Mouse (Mus musculus) forebrain, embryonic 15.5 days (tissue): ENCODE data around the gene 9530053A07Rik. TPM values are rescaled to one million over a fixed set of nuclear protein-coding genes. Genes with fewer than 3 reads are reported as not detected.

Experiments
- ATAC-seq: fragments of 200-750 bp; cut with Nextera tagmentation; replicated peaks from 2 replicates; pipeline ENCODE4 v1.8.0; 2017; ENCODE audit warnings: mild to moderate bottlenecking, moderate TSS enrichment, moderate library complexity
- H3K27ac ChIP-seq: fragments of 300-500 bp; sonication (generic); replicated peaks from 2 replicates; pipeline ENCODE4 v1.5.1; 2015; ENCODE audit warnings: mild to moderate bottlenecking, inconsistent platforms
- H3K27me3 ChIP-seq: fragments of 300-500 bp; sonication (generic); 2 replicates; pipeline ENCODE4 v1.6.1; 2015; ENCODE audit warnings: inconsistent platforms
- H3K36me3 ChIP-seq: fragments of 300-500 bp; sonication (generic); 2 replicates; pipeline ENCODE4 v1.6.1; 2015; ENCODE audit warnings: mild to moderate bottlenecking, inconsistent platforms
- H3K4me1 ChIP-seq: fragments of 300-500 bp; sonication (generic); 2 replicates; pipeline ENCODE4 v1.6.1; 2015; ENCODE audit warnings: inconsistent platforms
- H3K4me2 ChIP-seq: fragments of 300-500 bp; sonication (generic); replicated peaks from 2 replicates; pipeline ENCODE4 v1.6.1; 2015; ENCODE audit warnings: mild to moderate bottlenecking, inconsistent platforms
- H3K4me3 ChIP-seq: fragments of 300-500 bp; sonication (generic); 2 replicates; pipeline ENCODE4 v1.5.1; 2015; ENCODE audit warnings: mild to moderate bottlenecking, inconsistent platforms
- H3K9ac ChIP-seq: fragments of 300-500 bp; sonication (generic); replicated peaks from 2 replicates; pipeline ENCODE4 v1.6.1; 2015; ENCODE audit warnings: mild to moderate bottlenecking, inconsistent platforms
- H3K9me3 ChIP-seq: fragments of 300-500 bp; sonication (generic); 2 replicates; pipeline ENCODE4 v1.6.1; 2016; ENCODE audit warnings: inconsistent platforms
- WGBS: fragments of 180-500 bp; shearing (Covaris S2); methylation state at CpG from one replicate; pipeline ENCODE4 v1.1.7; 2015; ENCODE audit warnings: mixed read lengths; 5-methylcytosine and 5-hydroxymethylcytosine counted together
- polyA plus RNA-seq: library from polyadenylated mRNA; unstranded; fragments of >200 nt; fragmentation: Nextera tagmentation; extraction: Ambion mirVana; gene quantifications from 2 replicates; pipeline ENCODE4 v1.2.1, GENCODE M21; 2015

The 9530053A07Rik gene
- polyA plus RNA-seq, 1 experiment from 2014 or later: 0.11 TPM

DNA sequence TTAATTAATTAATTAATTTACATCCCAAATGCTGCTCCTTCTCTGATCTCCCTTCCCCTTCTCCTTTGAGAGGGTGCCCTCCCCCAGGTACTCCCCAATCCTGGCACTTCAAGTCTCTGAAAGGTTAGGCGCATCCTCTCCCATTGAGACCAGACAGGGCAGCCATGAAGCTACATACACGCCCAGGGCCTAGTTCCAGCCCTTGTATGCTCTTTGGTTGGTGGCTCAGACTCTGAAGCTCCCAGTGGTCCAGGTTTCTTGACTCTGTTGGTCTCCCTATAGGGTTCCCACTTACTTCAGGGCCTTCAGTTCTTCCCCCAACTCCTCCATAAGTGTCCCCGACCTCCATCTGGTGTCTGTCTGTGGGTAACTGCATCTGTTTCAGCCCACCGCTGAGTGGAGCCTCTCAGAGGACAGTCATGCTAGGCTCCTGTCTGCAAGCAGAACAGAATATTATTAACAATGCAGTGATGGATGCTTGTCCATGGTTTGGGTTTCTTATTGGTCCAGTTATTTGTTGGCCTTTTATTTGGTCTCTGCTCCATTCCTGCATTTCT lies 76.9 kb downstream of the 9530053A07Rik start:
- Histone ChIP-seq H3K9ac (no peak overlapping the region), H3K9me3 (no peaks in the 10 kb centered on the region), H3K4me3 (no peak overlapping the region), H3K4me2 (no peak overlapping the region), H3K36me3 (no peaks in the 10 kb centered on the region), H3K27ac (no peak overlapping the region), H3K4me1 (0 out of 2 replicates have a peak, but pooled peaks cover 5% of the 10 kb centered on the region), H3K27me3 (no peaks in the 10 kb centered on the region)
- 70% methylated on average over 4 of the region's 4 CpGs for WGBS
- no peak for ATAC-seq

DNA sequence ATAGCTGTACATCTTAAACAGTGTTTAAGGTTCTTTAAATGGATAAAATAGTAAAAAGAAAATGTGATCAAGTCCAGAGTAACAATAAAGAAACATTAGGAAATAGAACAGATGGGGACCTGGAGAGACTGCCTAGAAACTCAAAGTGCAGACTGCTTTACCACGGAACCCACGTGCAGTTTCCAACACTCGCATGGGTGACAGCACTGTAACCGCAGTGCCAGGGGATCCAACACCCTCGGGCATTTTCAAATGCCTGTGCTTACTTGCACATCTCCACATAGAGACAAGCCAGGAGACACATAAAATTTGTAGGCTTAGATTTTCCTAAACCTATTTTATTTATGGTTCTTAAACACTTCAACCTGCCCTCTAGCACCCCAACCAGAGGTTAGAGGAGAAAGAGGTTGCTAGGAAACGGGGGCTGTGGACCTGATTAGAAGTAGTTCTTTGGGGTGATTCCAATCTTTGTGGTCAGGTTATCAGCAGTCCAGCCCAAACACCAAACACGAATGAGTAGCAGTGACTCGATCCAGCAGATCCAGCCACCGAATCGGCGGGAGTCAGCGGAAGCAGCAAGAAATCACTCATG lies 79.2 kb downstream of the 9530053A07Rik start:
- H3K4me2 ChIP-seq: peak overlapping the region; percentile 54
- H3K27ac ChIP-seq: no peak overlapping the region
- no peak for ATAC-seq
- H3K9ac ChIP-seq: peak overlapping the region; percentile 35; the same call in 1 of the 2 replicates
- H3K36me3 ChIP-seq: no peaks in the 10 kb centered on the region
- peak overlapping the region; percentile 32 for H3K4me3 ChIP-seq
- 46% methylated on average over 12 of the region's 12 CpGs for WGBS
- H3K9me3 ChIP-seq: no peaks in the 10 kb centered on the region
- H3K4me1 ChIP-seq: 0 out of 2 replicates have a peak, but pooled peaks cover 5% of the 10 kb centered on the region
- H3K27me3 ChIP-seq: no peaks in the 10 kb centered on the region

DNA sequence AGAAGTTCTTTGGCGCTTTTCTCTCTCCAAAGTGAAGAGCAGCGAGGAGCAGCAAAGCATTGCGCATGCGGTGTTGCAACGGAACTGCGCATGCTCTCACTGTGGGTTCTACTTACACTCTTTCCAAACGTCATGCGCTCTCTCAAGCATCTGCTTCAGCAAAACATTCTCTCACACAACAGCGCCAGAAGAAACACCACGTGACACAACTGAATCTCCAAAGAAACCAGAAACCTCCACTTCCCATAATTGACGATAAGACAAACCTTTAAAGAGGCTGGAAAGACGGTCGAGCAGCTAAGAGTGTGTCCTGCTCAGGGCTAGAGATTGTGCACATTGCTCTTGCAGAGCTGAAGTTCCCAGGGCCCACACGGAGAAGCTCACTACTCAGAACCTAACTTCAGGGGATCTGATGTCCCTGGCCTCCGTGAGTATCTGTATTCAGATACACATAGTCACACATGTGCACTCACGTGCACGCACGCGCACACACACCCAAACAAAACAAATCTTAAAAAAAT lies 79.8 kb downstream of the 9530053A07Rik start:
- WGBS: 51% methylated on average over 19 of the region's 19 CpGs
- Histone ChIP-seq H3K4me2 (peak overlapping the region; percentile 54), H3K4me3 (peak overlapping the region; percentile 32), H3K36me3 (no peaks in the 10 kb centered on the region), H3K27ac (0 out of 2 replicates have a peak overlapping the region, but pooled peaks have one; percentile 6), H3K4me1 (0 out of 2 replicates have a peak, but pooled peaks cover 5% of the 10 kb centered on the region), H3K9ac (peak overlapping the region; percentile 35; the same call in 1 of the 2 replicates), H3K27me3 (no peaks in the 10 kb centered on the region), H3K9me3 (no peaks in the 10 kb centered on the region)
- ATAC-seq: peak; percentile 71

DNA sequence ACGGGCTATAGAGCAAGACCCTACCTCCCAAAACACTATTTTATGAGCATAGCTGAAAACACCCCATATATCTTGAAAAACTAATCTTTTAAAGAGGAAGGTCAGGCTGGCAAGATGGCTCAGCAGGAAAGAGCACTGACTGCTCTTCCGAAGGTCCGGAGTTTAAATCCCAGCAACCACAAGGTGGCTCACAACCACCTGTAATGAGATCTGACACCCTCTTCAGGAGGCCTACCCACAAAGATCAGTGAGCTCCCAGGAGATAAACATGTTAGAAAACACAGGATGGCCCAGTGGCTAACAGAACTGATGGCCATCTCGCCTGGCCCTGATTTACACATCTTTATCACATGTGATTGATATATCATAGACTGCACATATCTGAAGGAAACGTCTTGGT lies 81.5 kb downstream of the 9530053A07Rik start:
- Histone ChIP-seq H3K9ac (no peak overlapping the region), H3K9me3 (no peaks in the 10 kb centered on the region), H3K36me3 (no peaks in the 10 kb centered on the region), H3K27me3 (no peaks in the 10 kb centered on the region), H3K4me1 (0 out of 2 replicates have a peak, but pooled peaks cover 5% of the 10 kb centered on the region), H3K27ac (no peak overlapping the region), H3K4me3 (no peak overlapping the region), H3K4me2 (no peak overlapping the region)
- no peak for ATAC-seq
- 44% methylated on average over 5 of the region's 5 CpGs for WGBS

DNA sequence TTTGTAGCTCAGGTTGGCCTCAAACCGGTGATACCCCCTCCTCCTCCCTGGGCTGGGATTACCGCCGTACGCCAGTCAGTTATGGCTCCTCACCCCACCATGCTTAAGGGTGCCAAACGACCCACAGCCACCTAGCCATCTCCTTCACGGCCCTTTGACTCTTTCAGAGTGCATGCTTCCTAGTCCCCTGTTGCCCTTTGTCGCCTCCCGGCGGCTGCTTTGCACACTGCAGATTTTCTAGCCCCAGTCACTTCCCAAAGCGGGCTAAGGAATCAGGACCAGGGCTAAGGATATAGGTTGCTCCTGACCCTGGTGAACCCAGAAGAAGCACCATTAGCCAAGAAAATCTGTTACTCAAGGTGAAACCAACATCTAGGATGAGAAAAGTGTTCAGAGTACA lies 84.9 kb downstream of the 9530053A07Rik start:
- no peak for ATAC-seq
- Histone ChIP-seq H3K4me2 (no peak overlapping the region), H3K4me3 (no peak overlapping the region), H3K27ac (no peak overlapping the region), H3K4me1 (no peaks in the 10 kb centered on the region), H3K9ac (no peak overlapping the region), H3K9me3 (no peaks in the 10 kb centered on the region), H3K27me3 (no peaks in the 10 kb centered on the region), H3K36me3 (no peaks in the 10 kb centered on the region)
- 34% methylated on average over 10 of the region's 10 CpGs for WGBS

Other genes starting within 250 kb of the 9530053A07Rik start
- 17.4 and 18.0 TPM in 2 replicates for gene Zfp974, start 200.0 kb upstream of the 9530053A07Rik start, polyA plus RNA-seq
- 33.5 and 33.8 TPM in 2 replicates for gene Zfp780b, start 150.3 kb upstream of the 9530053A07Rik start, polyA plus RNA-seq
- 6.4 and 7.1 TPM in 2 replicates for gene Zfp850, start 115.4 kb upstream of the 9530053A07Rik start, polyA plus RNA-seq
- gene Psmc4, start 79.4 kb upstream of the 9530053A07Rik start, polyA plus RNA-seq: 345 and 350 TPM in 2 replicates
- 0.06 and 0.10 TPM in 2 replicates for gene Fcgbp, start 58.2 kb upstream of the 9530053A07Rik start, polyA plus RNA-seq
- gene Fbl, start 40.2 kb downstream of the 9530053A07Rik start, polyA plus RNA-seq: 97.0 and 109 TPM in 2 replicates
- gene Dyrk1b, start 50.0 kb downstream of the 9530053A07Rik start, polyA plus RNA-seq: 18.1 and 18.6 TPM in 2 replicates
- 5.4 and 16.7 TPM in 2 replicates for gene Eid2, start 138.4 kb downstream of the 9530053A07Rik start, polyA plus RNA-seq
- gene Eid2b, start 148.3 kb downstream of the 9530053A07Rik start, polyA plus RNA-seq: 41.3 and 44.9 TPM in 2 replicates
- gene Selenov, start 161.7 kb downstream of the 9530053A07Rik start, polyA plus RNA-seq: 0.24 and 0.31 TPM in 2 replicates
- gene Dll3, start 172.8 kb downstream of the 9530053A07Rik start, polyA plus RNA-seq: 15.4 and 16.7 TPM in 2 replicates
- gene Timm50, start 182.6 kb downstream of the 9530053A07Rik start, polyA plus RNA-seq: 149 and 158 TPM in 2 replicates
- 104 and 107 TPM in 2 replicates for gene Supt5, start 209.3 kb downstream of the 9530053A07Rik start, polyA plus RNA-seq
- 514 and 544 TPM in 2 replicates for gene Rps16, start 221.2 kb downstream of the 9530053A07Rik start, polyA plus RNA-seq
- 42.8 and 47.8 TPM in 2 replicates for gene Plekhg2, start 243.1 kb downstream of the 9530053A07Rik start, polyA plus RNA-seq